Mouse (Mus musculus) megakaryocyte-erythroid progenitor cell, adult 5-6 weeks (primary cell): ENCODE results near the gene Hist1h2bq. TPM values are rescaled to one million over a fixed set of nuclear protein-coding genes. Genes with fewer than 3 reads are reported as not detected.

Experiments
- total RNA-seq, 2 experiments: library from RNA; stranded (forward) in 1 of 2; stranded (reverse) in 1 of 2; fragments of 200-1000, 215-1000 nt in 1 of 2; fragments of >200 nt in 1 of 2; fragmentation: Nextera tagmentation in 1 of 2; gene quantifications; 2 replicates each; pipeline ENCODE4 v1.2.3; 2014 to 2017

Gene Hist1h2bq
- total RNA-seq, 2 experiments from 2014 or later = 1.2 to 395 TPM

Other genes starting within 250 kb of the Hist1h2bq start
Only the 30 nearest of the 31 such genes appear.
- not detected in 2 replicates for gene Olfr1364, start 228.4 kb downstream of the Hist1h2bq start, total RNA-seq (2014; fragmentation: Nextera tagmentation)
- gene Olfr1364, start 228.4 kb downstream of the Hist1h2bq start, total RNA-seq (2017) = not detected in 2 replicates
- not detected in 2 replicates for gene Olfr1362, start 196.2 kb downstream of the Hist1h2bq start, total RNA-seq (2014; fragmentation: Nextera tagmentation)
- not detected in 2 replicates for gene Olfr1362, start 196.2 kb downstream of the Hist1h2bq start, total RNA-seq (2017)
- gene Olfr11, start 167.7 kb downstream of the Hist1h2bq start, total RNA-seq (2014; fragmentation: Nextera tagmentation) = not detected in 2 replicates
- not detected in 2 replicates for gene Olfr11, start 167.7 kb downstream of the Hist1h2bq start, total RNA-seq (2017)
- gene Olfr1361, start 146.8 kb downstream of the Hist1h2bq start, total RNA-seq (2014; fragmentation: Nextera tagmentation) = not detected in 2 replicates
- not detected in 2 replicates for gene Olfr1361, start 146.8 kb downstream of the Hist1h2bq start, total RNA-seq (2017)
- not detected in 2 replicates for gene Olfr1360, start 132.8 kb downstream of the Hist1h2bq start, total RNA-seq (2014; fragmentation: Nextera tagmentation)
- gene Olfr1360, start 132.8 kb downstream of the Hist1h2bq start, total RNA-seq (2017) = not detected in 2 replicates
- not detected in 2 replicates for gene Olfr1359, start 112.1 kb downstream of the Hist1h2bq start, total RNA-seq (2014; fragmentation: Nextera tagmentation)
- not detected in 2 replicates for gene Olfr1359, start 112.1 kb downstream of the Hist1h2bq start, total RNA-seq (2017)
- gene Hist1h2bl, start 94.1 kb downstream of the Hist1h2bq start, total RNA-seq (2014; fragmentation: Nextera tagmentation) = 430 and 709 TPM in 2 replicates
- 345 and 387 TPM in 2 replicates for gene Hist1h2bl, start 94.1 kb downstream of the Hist1h2bq start, total RNA-seq (2017)
- gene Hist1h2ai, start 93.8 kb downstream of the Hist1h2bq start, total RNA-seq (2014; fragmentation: Nextera tagmentation) = 3.0 and 26.7 TPM in 2 replicates
- 582 and 1,238 TPM in 2 replicates for gene Hist1h2ai, start 93.8 kb downstream of the Hist1h2bq start, total RNA-seq (2017)
- gene Hist1h3h, start 92.5 kb downstream of the Hist1h2bq start, total RNA-seq (2014; fragmentation: Nextera tagmentation) = 21.9 TPM in 1 of 2 replicates, not detected in the other
- 175 and 228 TPM in 2 replicates for gene Hist1h3h, start 92.5 kb downstream of the Hist1h2bq start, total RNA-seq (2017)
- gene Hist1h2bm, start 88.2 kb downstream of the Hist1h2bq start, total RNA-seq (2014; fragmentation: Nextera tagmentation) = 242 and 265 TPM in 2 replicates
- 262 and 417 TPM in 2 replicates for gene Hist1h2bm, start 88.2 kb downstream of the Hist1h2bq start, total RNA-seq (2017)
- 3.8 and 29.3 TPM in 2 replicates for gene Hist1h4j, start 75.1 kb downstream of the Hist1h2bq start, total RNA-seq (2014; fragmentation: Nextera tagmentation)
- gene Hist1h4j, start 75.1 kb downstream of the Hist1h2bq start, total RNA-seq (2017) = 302 and 554 TPM in 2 replicates
- 396 and 799 TPM in 2 replicates for gene Hist1h4k, start 59.7 kb downstream of the Hist1h2bq start, total RNA-seq (2014; fragmentation: Nextera tagmentation)
- 1,621 and 1,651 TPM in 2 replicates for gene Hist1h4k, start 59.7 kb downstream of the Hist1h2bq start, total RNA-seq (2017)
- gene Hist1h2ak, start 56.4 kb downstream of the Hist1h2bq start, total RNA-seq (2014; fragmentation: Nextera tagmentation) = 179 and 217 TPM in 2 replicates
- gene Hist1h2ak, start 56.4 kb downstream of the Hist1h2bq start, total RNA-seq (2017) = 715 and 1,091 TPM in 2 replicates
- 483 and 930 TPM in 2 replicates for gene Hist1h2bn, start 56.1 kb downstream of the Hist1h2bq start, total RNA-seq (2014; fragmentation: Nextera tagmentation)
- 1,170 and 1,659 TPM in 2 replicates for gene Hist1h2bn, start 56.1 kb downstream of the Hist1h2bq start, total RNA-seq (2017)
- 569 and 631 TPM in 2 replicates for gene Hist1h1b, start 29.6 kb downstream of the Hist1h2bq start, total RNA-seq (2014; fragmentation: Nextera tagmentation)
- 1,368 and 2,131 TPM in 2 replicates for gene Hist1h1b, start 29.6 kb downstream of the Hist1h2bq start, total RNA-seq (2017)
- gene Hist1h3i, start 26.8 kb downstream of the Hist1h2bq start, total RNA-seq (2014; fragmentation: Nextera tagmentation) = 310 and 340 TPM in 2 replicates
- gene Hist1h3i, start 26.8 kb downstream of the Hist1h2bq start, total RNA-seq (2017) = 88.3 and 299 TPM in 2 replicates
- 4.6 and 28.8 TPM in 2 replicates for gene Hist1h2an, start 23.0 kb downstream of the Hist1h2bq start, total RNA-seq (2014; fragmentation: Nextera tagmentation)
- 538 and 611 TPM in 2 replicates for gene Hist1h2an, start 23.0 kb downstream of the Hist1h2bq start, total RNA-seq (2017)
- 19.6 and 62.9 TPM in 2 replicates for gene Hist1h2bp, start 22.7 kb downstream of the Hist1h2bq start, total RNA-seq (2014; fragmentation: Nextera tagmentation)
- gene Hist1h2bp, start 22.7 kb downstream of the Hist1h2bq start, total RNA-seq (2017) = 33.7 and 54.7 TPM in 2 replicates
- not detected in 2 replicates for gene Hist1h2ao, start 268 bp upstream of the Hist1h2bq start, total RNA-seq (2014; fragmentation: Nextera tagmentation)
- not detected in 2 replicates for gene Hist1h2ao, start 268 bp upstream of the Hist1h2bq start, total RNA-seq (2017)
- gene Hist1h4m, start 1.5 kb upstream of the Hist1h2bq start, total RNA-seq (2014; fragmentation: Nextera tagmentation) = 256 and 298 TPM in 2 replicates
- 1,434 and 2,567 TPM in 2 replicates for gene Hist1h4m, start 1.5 kb upstream of the Hist1h2bq start, total RNA-seq (2017)
- gene Hist1h4n, start 22.0 kb upstream of the Hist1h2bq start, total RNA-seq (2014; fragmentation: Nextera tagmentation) = 49.1 and 171 TPM in 2 replicates
- gene Hist1h4n, start 22.0 kb upstream of the Hist1h2bq start, total RNA-seq (2017) = 1,378 and 1,797 TPM in 2 replicates
- 177 TPM in 2 replicates for gene Hist1h2ap, start 23.3 kb upstream of the Hist1h2bq start, total RNA-seq (2014; fragmentation: Nextera tagmentation)
- gene Hist1h2ap, start 23.3 kb upstream of the Hist1h2bq start, total RNA-seq (2017) = 4,662 and 4,902 TPM in 2 replicates
- gene Hist1h2br, start 23.5 kb upstream of the Hist1h2bq start, total RNA-seq (2014; fragmentation: Nextera tagmentation) = 372 and 874 TPM in 2 replicates
- gene Hist1h2br, start 23.5 kb upstream of the Hist1h2bq start, total RNA-seq (2017) = 126 and 201 TPM in 2 replicates
- gene Zfp184, start 134.9 kb upstream of the Hist1h2bq start, total RNA-seq (2014; fragmentation: Nextera tagmentation) = 1.5 and 2.5 TPM in 2 replicates
- gene Zfp184, start 134.9 kb upstream of the Hist1h2bq start, total RNA-seq (2017) = 3.1 and 10.7 TPM in 2 replicates
- not detected in 2 replicates for gene Pom121l2, start 171.0 kb upstream of the Hist1h2bq start, total RNA-seq (2014; fragmentation: Nextera tagmentation)
- gene Pom121l2, start 171.0 kb upstream of the Hist1h2bq start, total RNA-seq (2017) = not detected in 2 replicates
- gene Prss16, start 199.5 kb upstream of the Hist1h2bq start, total RNA-seq (2014; fragmentation: Nextera tagmentation) = not detected in 2 replicates
- gene Prss16, start 199.5 kb upstream of the Hist1h2bq start, total RNA-seq (2017) = 0.19 and 0.89 TPM in 2 replicates
- 11.1 TPM in 1 of 2 replicates, not detected in the other for gene Hist1h2ah, start 225.4 kb upstream of the Hist1h2bq start, total RNA-seq (2014; fragmentation: Nextera tagmentation)
- gene Hist1h2ah, start 225.4 kb upstream of the Hist1h2bq start, total RNA-seq (2017) = 482 and 578 TPM in 2 replicates
- gene Hist1h2bk, start 225.7 kb upstream of the Hist1h2bq start, total RNA-seq (2014; fragmentation: Nextera tagmentation) = 142 and 423 TPM in 2 replicates
- gene Hist1h2bk, start 225.7 kb upstream of the Hist1h2bq start, total RNA-seq (2017) = 812 and 1,118 TPM in 2 replicates
- gene Hist1h4i, start 231.2 kb upstream of the Hist1h2bq start, total RNA-seq (2014; fragmentation: Nextera tagmentation) = 56.5 and 110 TPM in 2 replicates
- 136 and 141 TPM in 2 replicates for gene Hist1h4i, start 231.2 kb upstream of the Hist1h2bq start, total RNA-seq (2017)
- gene Hist1h2ag, start 232.7 kb upstream of the Hist1h2bq start, total RNA-seq (2014; fragmentation: Nextera tagmentation) = 19.5 and 69.6 TPM in 2 replicates
- 882 and 1,306 TPM in 2 replicates for gene Hist1h2ag, start 232.7 kb upstream of the Hist1h2bq start, total RNA-seq (2017)